Mouse (Mus musculus) liver, embryonic 14.5 days (tissue): ENCODE data around the gene 2510039O18Rik. TPM values are rescaled to one million over a fixed set of nuclear protein-coding genes. Genes with fewer than 3 reads are reported as not detected.

Experiments
- ATAC-seq: fragments of 200-750 bp; cut with Nextera tagmentation; 2 replicates; pipeline ENCODE4 v1.8.0; 2017; ENCODE audit warnings: moderate number of reproducible peaks, mild to moderate bottlenecking, moderate library complexity; ENCODE audit not compliant: insufficient read depth
- DNase-seq, 3 experiments: peaks; one replicate each; pipeline ENCODE4 v3.0.0-alpha.2; 2012 to 2013; ENCODE audit warnings: low read depth in 3 of 3, low spot score in 3 of 3
- H3K27ac ChIP-seq: fragments of 300-500 bp; sonication (generic); 2 replicates; pipeline ENCODE4 v1.5.1; 2014; ENCODE audit warnings: moderate library complexity, mild to moderate bottlenecking, control low read depth, inconsistent platforms
- H3K27me3 ChIP-seq: fragments of 300-500 bp; sonication (generic); 2 replicates; pipeline ENCODE4 v1.6.1; 2014; ENCODE audit warnings: mild to moderate bottlenecking, low read length, moderate library complexity; ENCODE audit not compliant: control insufficient read depth, insufficient read depth
- H3K36me3 ChIP-seq: fragments of 300-500 bp; sonication (generic); replicated peaks from 2 replicates; pipeline ENCODE4 v1.6.1; 2014; ENCODE audit warnings: low read depth; ENCODE audit not compliant: control insufficient read depth, insufficient read depth
- H3K4me1 ChIP-seq, 2 experiments: fragments of 200-500 bp in 1 of 2; fragments of 300-500 bp in 1 of 2; sonication (generic) in 1 of 2; replicated peaks; 2 replicates each; pipeline ENCODE4 v1.6.1; 2012 to 2014; ENCODE audit warnings: antibody characterized with exemption in 1 of 2, inconsistent platforms in 1 of 2, low read length in 1 of 2; ENCODE audit not compliant: control insufficient read depth in 2 of 2, insufficient read depth in 2 of 2
- H3K4me2 ChIP-seq: fragments of 300-500 bp; sonication (generic); 2 replicates; pipeline ENCODE4 v1.6.1; 2014; ENCODE audit warnings: low read depth, mild to moderate bottlenecking, control low read depth, moderate library complexity
- H3K4me3 ChIP-seq, 2 experiments: fragments of 200-500 bp in 1 of 2; fragments of 300-500 bp in 1 of 2; sonication (generic) in 1 of 2; 2 replicates each; pipeline ENCODE4 v1.5.1; 2012 to 2014; ENCODE audit warnings: low read depth in 2 of 2, low read length in 2 of 2, mild to moderate bottlenecking in 2 of 2, control low read depth in 1 of 2, inconsistent platforms in 1 of 2, moderate library complexity in 1 of 2; ENCODE audit not compliant: insufficient read depth in 1 of 2
- H3K9ac ChIP-seq: fragments of 300-500 bp; sonication (generic); replicated peaks from 2 replicates; pipeline ENCODE4 v1.6.1; 2014; ENCODE audit warnings: mild to moderate bottlenecking, control low read depth, moderate library complexity
- H3K9me3 ChIP-seq: fragments of 300-500 bp; sonication (generic); 2 replicates; pipeline ENCODE4 v1.6.1; 2016; ENCODE audit warnings: low read length, mixed read lengths; ENCODE audit not compliant: control insufficient read depth
- CTCF ChIP-seq: IDR thresholded peaks from 2 replicates; pipeline ENCODE4 v1.5.1; 2016; ENCODE audit warnings: antibody characterized with exemption, low read depth, control low read depth
- EP300 ChIP-seq: IDR thresholded peaks from 2 replicates; pipeline ENCODE4 v1.6.1; 2016; ENCODE audit warnings: antibody characterized with exemption, low read depth
- WGBS: fragments of 180-500 bp; shearing (Covaris S2); extraction: QIAGEN DNeasy Blood & Tissue Kit; methylation state at CpG from one replicate; pipeline ENCODE4 v1.1.7; 2014; ENCODE audit not compliant: insufficient replicate concordance; 5-methylcytosine and 5-hydroxymethylcytosine counted together
- polyA plus RNA-seq, 2 experiments: library from polyadenylated mRNA; depleted of rRNA in 1 of 2; stranded (reverse) in 1 of 2; unstranded in 1 of 2; fragments of >200 nt; fragmentation: Nextera tagmentation in 1 of 2; extraction: Ambion mirVana in 1 of 2; gene quantifications; 2 replicates each; pipeline versions ENCODE4 v1.2.1 to v1.2.3; 2012 to 2014

The 2510039O18Rik gene
- polyA plus RNA-seq, 2 experiments, result 7.8 to 18.8 TPM

- H3K9me3 ChIP-seq, result no peaks in the 10 kb centered on the region
- H3K4me1 ChIP-seq, result peaks cover 6 to 11% of the 10 kb centered on the region in 2 experiments; a peak in 3 of 4 replicates
- WGBS, result 80% methylated on average over 5 of the region's 5 CpGs
- H3K27ac ChIP-seq, result no peak overlapping the region
- H3K27me3 ChIP-seq, result no peaks in the 10 kb centered on the region
- peaks cover 5% of the 10 kb centered on the region; the same call in 1 of the 2 replicates for H3K36me3 ChIP-seq
- DNase-seq (no peak), ATAC-seq (no peak)
- H3K9ac ChIP-seq, result no peak overlapping the region
- H3K4me2 ChIP-seq, result no peak overlapping the region
- no peak overlapping the region for H3K4me3 ChIP-seq
- TF ChIP-seq CTCF (no peak), EP300 (no peak)
These were observed 34.5 kb upstream of the 2510039O18Rik start for GRCm38 (mm10) chr4:147906230-147906629.

DNA sequence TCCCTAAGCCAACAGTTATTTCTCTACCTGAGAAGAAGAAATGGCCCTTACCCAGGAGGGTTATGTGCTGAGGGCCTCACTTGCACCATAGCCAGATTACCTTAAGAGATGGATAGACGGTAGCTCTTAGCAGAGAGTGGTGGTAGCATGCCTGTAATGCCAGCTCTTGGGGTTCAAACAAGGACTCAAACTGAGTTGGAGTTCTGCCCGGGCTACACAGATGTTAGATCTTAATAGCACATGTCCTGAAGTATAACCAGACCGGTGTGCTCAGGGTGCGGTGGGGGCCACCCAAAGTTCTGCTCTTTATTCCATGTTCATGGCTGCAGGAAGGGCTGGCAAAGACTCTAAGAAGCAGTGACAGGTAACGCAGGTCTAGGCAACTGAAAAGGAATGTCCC lies 31.2 kb upstream of the 2510039O18Rik start:
- no peak overlapping the region for H3K27ac ChIP-seq
- H3K4me1 ChIP-seq, result peaks cover 0 to 4% of the 10 kb centered on the region in 2 experiments; a peak in 3 of 4 replicates
- DNase-seq, result no peak
- TF ChIP-seq CTCF, result no peak
- TF ChIP-seq EP300, result no peak
- no peak overlapping the region for H3K4me2 ChIP-seq
- H3K27me3 ChIP-seq, result no peaks in the 10 kb centered on the region
- H3K4me3 ChIP-seq, result no peak overlapping the region
- H3K9me3 ChIP-seq, result no peaks in the 10 kb centered on the region
- no peak for ATAC-seq
- 73% methylated on average over 5 of the region's 5 CpGs for WGBS
- no peak overlapping the region for H3K9ac ChIP-seq
- H3K36me3 ChIP-seq, result no peaks in the 10 kb centered on the region; the same call in 1 of the 2 replicates

DNA sequence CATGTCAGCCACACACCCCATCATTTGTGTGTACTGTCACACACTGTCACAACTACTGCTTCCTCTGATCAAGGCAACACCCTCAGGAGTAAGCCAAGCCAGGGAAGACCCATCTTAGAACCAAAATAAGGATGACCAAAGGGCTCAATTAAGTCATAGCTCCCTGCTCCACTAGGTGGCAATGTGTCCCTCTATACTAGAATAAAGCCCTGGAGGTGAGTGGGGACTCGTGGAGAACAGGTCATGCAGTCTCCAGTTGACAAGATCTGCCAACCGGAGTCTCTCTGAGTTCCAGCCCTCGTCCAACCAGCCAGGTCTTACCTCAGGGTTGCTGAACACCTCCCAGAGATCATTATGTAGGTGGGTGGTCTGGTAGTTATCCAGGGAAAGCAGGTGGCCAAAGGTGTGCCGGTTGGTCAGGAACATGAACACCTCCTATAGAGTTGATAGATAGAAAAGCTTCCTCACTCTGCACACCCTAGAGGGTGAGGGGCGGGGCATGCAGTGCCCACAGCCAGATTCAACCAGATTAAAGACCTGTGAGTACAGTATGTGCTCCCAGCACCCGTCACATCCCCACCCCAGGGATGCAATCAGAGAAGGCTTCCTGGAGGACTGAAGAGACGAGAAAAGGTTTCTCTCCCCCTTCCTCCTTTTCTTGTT lies 22.1 kb upstream of the 2510039O18Rik start:
- Histone ChIP-seq H3K9me3 (no peaks in the 10 kb centered on the region), H3K4me3 (no peak overlapping the region), H3K4me2 (no peak overlapping the region), H3K36me3 (no peaks in the 10 kb centered on the region; the same call in 1 of the 2 replicates), H3K9ac (no peak overlapping the region), H3K27ac (no peak overlapping the region), H3K4me1 (no peaks in the 10 kb centered on the region), H3K27me3 (no peaks in the 10 kb centered on the region)
- TF ChIP-seq EP300 (no peak), CTCF (peak; percentile 64)
- DNase-seq (peak in 1 of 3 experiments; percentile 26), ATAC-seq (no peak)
- 38% methylated on average over 7 of the region's 7 CpGs for whole genome bisulfite sequencing

- no peak overlapping the region for H3K4me3 ChIP-seq
- H3K9ac ChIP-seq, result no peak overlapping the region
- no peaks in the 10 kb centered on the region for H3K9me3 ChIP-seq
- H3K4me2 ChIP-seq, result no peak overlapping the region
- TF ChIP-seq EP300, result no peak
- no peak for TF ChIP-seq CTCF
- no peaks in the 10 kb centered on the region for H3K4me1 ChIP-seq
- H3K27me3 ChIP-seq, result no peaks in the 10 kb centered on the region
- H3K36me3 ChIP-seq, result no peaks in the 10 kb centered on the region
- DNase-seq (no peak), ATAC-seq (no peak)
- H3K27ac ChIP-seq, result no peak overlapping the region
- 60% methylated on average over 10 of the region's 10 CpGs for WGBS
These were observed 19.7 kb upstream of the 2510039O18Rik start for GRCm38 (mm10) chr4:147920973-147921372.

GRCm38 (mm10) chr4:147922341-147922740 lies 18.4 kb upstream of the 2510039O18Rik start:
- H3K4me1 ChIP-seq, result no peaks in the 10 kb centered on the region
- no peak overlapping the region for H3K9ac ChIP-seq
- H3K36me3 ChIP-seq, result no peaks in the 10 kb centered on the region
- TF ChIP-seq CTCF, result no peak
- no peak for TF ChIP-seq EP300
- no peaks in the 10 kb centered on the region for H3K27me3 ChIP-seq
- ATAC-seq (no peak), DNase-seq (no peak)
- no peaks in the 10 kb centered on the region for H3K9me3 ChIP-seq
- no peak overlapping the region for H3K27ac ChIP-seq
- H3K4me2 ChIP-seq, result no peak overlapping the region
- H3K4me3 ChIP-seq, result no peak overlapping the region
- 46% methylated on average over 11 of the region's 11 CpGs for whole genome bisulfite sequencing
